Mouse (Mus musculus) E14TG2a.4 (cell line): ENCODE data around the gene Jag1.
A peak's percentile ranks its signal among the peaks of the same experiment; 100 is the strongest.

Source experiments
- H3K27me3 ChIP-seq: 2 replicates; pipeline ENCODE4 v1.6.1; 2014; ENCODE audit warnings: low read length, control low read depth; ENCODE audit not compliant: insufficient read depth
- H3K36me3 ChIP-seq: 2 replicates; pipeline ENCODE4 v1.6.1; 2014; ENCODE audit warnings: low read length, control low read depth; ENCODE audit not compliant: insufficient read depth
- H3K4me1 ChIP-seq: replicated peaks from 2 replicates; pipeline ENCODE4 v1.6.1; 2014; ENCODE audit warnings: low read depth, low read length, control low read depth
- H3K4me3 ChIP-seq: replicated peaks from 2 replicates; pipeline ENCODE4 v1.5.1; 2014; ENCODE audit warnings: mild to moderate bottlenecking, low read length
- H3K9me3 ChIP-seq: 2 replicates; pipeline ENCODE4 v1.6.1; 2014; ENCODE audit warnings: low read length, control low read depth
- CTCF ChIP-seq: conservative IDR thresholded peaks from 2 replicates; pipeline ENCODE4 v1.5.1; 2014; ENCODE audit warnings: low read length
- NANOG ChIP-seq: IDR thresholded peaks from 2 replicates; pipeline ENCODE4 v1.6.1; 2014; ENCODE audit warnings: borderline replicate concordance, low read length, mixed read lengths
- POU5F1 ChIP-seq: IDR thresholded peaks from 2 replicates; pipeline ENCODE4 v1.6.1; 2014; ENCODE audit warnings: low read length, borderline replicate concordance

Gene Jag1

GRCm38 (mm10) chr2:137117321-137117690 lies 862 bp upstream of the Jag1 start:
- H3K4me1 ChIP-seq: peaks cover 36% of the 10 kb centered on the region
- H3K9me3 ChIP-seq: no peaks in the 10 kb centered on the region
- peaks cover 18% of the 10 kb centered on the region for H3K27me3 ChIP-seq
- TF ChIP-seq NANOG (no peak), CTCF (peak; percentile 26)
- H3K4me3 ChIP-seq: peak overlapping the region; percentile 94
- peaks cover 7% of the 10 kb centered on the region for H3K36me3 ChIP-seq

GRCm38 (mm10) chr2:137116675-137117320 lies 354 bp upstream of the Jag1 start:
- Histone ChIP-seq H3K27me3 (peaks cover 18% of the 10 kb centered on the region), H3K4me3 (peak overlapping the region; percentile 94), H3K36me3 (peaks cover 9% of the 10 kb centered on the region), H3K9me3 (no peaks in the 10 kb centered on the region), H3K4me1 (peaks cover 36% of the 10 kb centered on the region)
- no peak for TF ChIP-seq POU5F1
- no peak for TF ChIP-seq CTCF
- no peak for TF ChIP-seq NANOG

- Histone ChIP-seq H3K4me1 (peaks cover 49% of the 10 kb centered on the region), H3K36me3 (peaks cover 9% of the 10 kb centered on the region), H3K9me3 (no peaks in the 10 kb centered on the region), H3K27me3 (peaks cover 18% of the 10 kb centered on the region), H3K4me3 (peak overlapping the region; percentile 94)
- no peak for TF ChIP-seq NANOG
- TF ChIP-seq POU5F1: no peak
- no peak for TF ChIP-seq CTCF
These were observed 1.0 kb downstream of the Jag1 start for GRCm38 (mm10) chr2:137115241-137116024.

GRCm38 (mm10) chr2:137114248-137115096 lies 2.0 kb downstream of the Jag1 start:
- TF ChIP-seq CTCF (peak; percentile 28; the same call in 1 of the 2 replicates), POU5F1 (no peak)
- peaks cover 17% of the 10 kb centered on the region for H3K27me3 ChIP-seq
- peaks cover 9% of the 10 kb centered on the region for H3K36me3 ChIP-seq
- H3K4me1 ChIP-seq: peaks cover 59% of the 10 kb centered on the region
- peak overlapping the region; percentile 94 for H3K4me3 ChIP-seq
- no peaks in the 10 kb centered on the region for H3K9me3 ChIP-seq

- TF ChIP-seq POU5F1: no peak
- no peak for TF ChIP-seq NANOG
- TF ChIP-seq CTCF: no peak
- Histone ChIP-seq H3K36me3 (peaks cover 9% of the 10 kb centered on the region), H3K4me3 (peak overlapping the region; percentile 94), H3K9me3 (no peaks in the 10 kb centered on the region), H3K4me1 (peaks cover 69% of the 10 kb centered on the region), H3K27me3 (peaks cover 16% of the 10 kb centered on the region)
These were observed 3.0 kb downstream of the Jag1 start for GRCm38 (mm10) chr2:137113288-137114061.

GRCm38 (mm10) chr2:137110214-137110898 lies 6.1 kb downstream of the Jag1 start:
- no peak for TF ChIP-seq POU5F1
- TF ChIP-seq CTCF: no peak
- no peak for TF ChIP-seq NANOG
- H3K4me3 ChIP-seq: peak overlapping the region; percentile 67
- H3K27me3 ChIP-seq: peaks cover 10% of the 10 kb centered on the region
- H3K4me1 ChIP-seq: peaks cover 85% of the 10 kb centered on the region
- no peaks in the 10 kb centered on the region for H3K9me3 ChIP-seq
- peaks cover 22% of the 10 kb centered on the region for H3K36me3 ChIP-seq

- no peak for TF ChIP-seq CTCF
- no peak for TF ChIP-seq NANOG
- TF ChIP-seq POU5F1: no peak
- H3K9me3 ChIP-seq: no peaks in the 10 kb centered on the region
- H3K4me1 ChIP-seq: peaks cover 80% of the 10 kb centered on the region
- H3K27me3 ChIP-seq: peaks cover 6% of the 10 kb centered on the region; the same call in 1 of the 2 replicates
- H3K36me3 ChIP-seq: peaks cover 30% of the 10 kb centered on the region
- H3K4me3 ChIP-seq: peak overlapping the region; percentile 67
These were observed 6.9 kb downstream of the Jag1 start for GRCm38 (mm10) chr2:137109321-137110213.
